Mouse (Mus musculus) spleen, adult 18-20 months (tissue): ENCODE results near the gene Lekr1.
"Not testable (repeated sequence)": the region's sequence is repeated elsewhere in the genome, so short reads cannot be mapped to it uniquely, and the experiment has no call there.

Experiments
- DNase-seq, 2 experiments: peaks; one replicate each; pipeline ENCODE4 v3.0.0; 2022; ENCODE audit warnings: mixed read lengths in 2 of 2

Gene Lekr1

DNA sequence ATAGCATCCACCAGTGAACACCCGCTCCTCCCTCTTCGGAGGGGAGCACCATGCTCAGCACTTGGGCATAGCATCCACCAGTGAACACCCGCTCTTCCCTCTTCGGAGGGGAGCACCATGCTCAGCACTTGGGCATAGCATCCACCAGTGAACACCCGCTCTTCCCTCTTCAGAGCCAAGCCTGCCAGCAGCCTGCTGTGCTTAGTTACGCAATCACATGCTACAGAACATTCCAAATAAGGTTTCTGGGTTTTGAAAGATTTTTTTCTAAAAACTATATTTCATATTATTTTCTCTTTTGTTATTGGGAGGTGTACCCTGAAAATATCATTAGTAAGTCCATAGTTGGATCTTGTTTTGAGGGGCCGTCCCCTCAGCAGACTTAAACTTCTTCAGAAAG, 103.6 kb downstream of the Lekr1 start:
- not testable (repeated sequence) for DNase-seq

DNA sequence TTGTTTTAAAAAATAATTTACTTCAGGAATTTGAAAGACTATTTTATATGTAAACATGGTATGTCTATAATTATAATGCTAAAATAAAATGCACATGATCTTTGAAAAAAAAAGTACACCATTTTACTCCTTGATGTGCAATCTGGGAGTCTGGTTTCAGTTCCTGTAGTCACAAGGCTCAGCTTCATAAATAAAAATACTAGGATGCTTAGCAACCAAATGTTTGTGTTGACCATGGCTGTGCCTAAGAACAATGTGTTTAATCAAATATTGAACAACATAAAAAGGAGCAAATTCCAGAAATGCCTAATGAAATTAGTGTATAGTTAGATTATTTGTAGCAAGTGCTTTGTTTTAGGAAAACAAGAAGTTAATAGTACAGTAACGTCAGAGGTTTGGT, 107.9 kb downstream of the Lekr1 start:
- no peak for DNase-seq

DNA sequence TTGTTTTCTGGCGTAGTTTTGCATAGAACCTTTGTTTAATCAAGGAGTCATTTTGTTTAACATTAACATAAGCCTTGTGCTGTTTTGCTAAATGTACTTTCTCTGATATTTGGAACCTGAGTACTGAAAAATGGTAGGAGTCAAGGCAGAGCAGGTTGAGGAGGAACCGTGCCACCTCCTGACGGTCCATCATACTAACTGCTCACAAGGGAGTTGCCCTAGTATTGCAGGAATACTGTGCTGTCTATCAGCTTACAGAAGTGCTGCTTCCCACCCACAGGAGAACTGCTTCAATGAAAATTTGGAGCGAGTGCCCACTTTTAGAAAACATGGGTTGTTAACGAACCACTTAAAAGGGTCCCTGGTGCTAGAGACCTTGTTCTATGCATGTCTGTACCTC, 109.1 kb downstream of the Lekr1 start:
- DNase-seq = no peak

DNA sequence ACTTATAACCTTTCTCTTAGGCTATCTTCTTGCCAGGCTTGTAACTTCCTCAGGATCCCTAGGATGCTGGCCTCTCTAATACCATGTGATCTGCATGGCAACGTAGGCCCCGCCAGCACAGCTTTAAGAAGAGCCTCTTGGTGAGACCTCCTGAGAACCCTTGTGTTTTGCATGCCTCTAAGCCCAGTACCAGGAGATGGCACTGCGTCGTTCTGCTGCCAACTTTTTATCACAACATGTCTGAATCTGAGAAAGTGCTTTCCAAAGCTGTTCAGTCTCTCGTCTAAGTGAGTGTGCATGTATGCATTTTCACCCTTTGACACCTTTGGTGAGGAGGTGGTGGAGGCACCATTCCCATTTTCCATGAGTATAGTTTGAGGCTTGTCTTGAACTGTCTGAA, 116.2 kb downstream of the Lekr1 start:
- no peak for DNase-seq

DNA sequence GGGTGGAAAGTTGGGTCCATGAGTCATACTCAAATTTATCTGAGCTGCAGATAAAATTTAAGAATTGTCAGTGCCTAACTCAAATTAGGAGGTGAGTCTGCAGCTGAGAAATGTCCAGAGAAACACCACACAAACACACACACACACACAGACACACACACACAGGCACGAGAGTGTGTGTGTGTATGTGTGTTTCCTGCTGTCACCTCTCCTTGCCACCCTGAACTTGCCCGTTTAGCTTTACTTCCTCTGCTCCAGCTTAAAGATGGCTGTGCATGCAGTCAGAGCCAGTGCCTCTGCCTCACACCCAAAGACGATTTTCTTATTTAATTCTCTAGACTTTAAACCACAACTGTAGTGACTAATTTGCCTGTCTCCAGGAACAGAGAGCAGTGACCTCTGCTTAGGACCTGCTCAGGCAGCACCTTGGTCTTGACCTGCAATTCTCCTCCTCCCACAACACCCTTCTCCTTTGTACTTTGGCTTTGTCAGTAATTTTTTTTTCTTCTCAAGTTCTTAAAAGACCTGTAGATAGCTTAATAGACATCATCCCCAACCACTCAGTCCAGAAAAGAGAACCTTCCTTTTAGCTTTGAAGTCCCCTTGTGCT, 124.2 kb downstream of the Lekr1 start:
- DNase-seq = no peak

DNA sequence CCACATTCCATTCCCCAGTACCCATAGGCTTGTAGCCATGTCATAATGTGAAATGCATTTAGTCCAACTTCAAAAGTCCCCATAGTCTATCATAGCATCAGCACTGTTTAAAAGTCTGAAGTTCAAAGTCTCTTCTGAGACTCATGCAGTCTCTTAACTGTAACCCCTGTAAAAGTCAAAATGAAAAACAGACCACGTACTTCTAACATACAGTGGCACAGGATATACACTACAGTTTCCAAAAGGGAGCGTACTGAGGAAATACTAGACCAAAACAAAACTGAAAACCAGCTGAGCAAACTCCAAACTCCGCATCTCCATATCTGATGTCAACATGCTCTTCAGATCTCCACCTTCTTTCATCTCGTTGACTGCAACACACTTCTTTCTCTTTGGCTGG, 127.5 kb downstream of the Lekr1 start:
- no peak for DNase-seq

DNA sequence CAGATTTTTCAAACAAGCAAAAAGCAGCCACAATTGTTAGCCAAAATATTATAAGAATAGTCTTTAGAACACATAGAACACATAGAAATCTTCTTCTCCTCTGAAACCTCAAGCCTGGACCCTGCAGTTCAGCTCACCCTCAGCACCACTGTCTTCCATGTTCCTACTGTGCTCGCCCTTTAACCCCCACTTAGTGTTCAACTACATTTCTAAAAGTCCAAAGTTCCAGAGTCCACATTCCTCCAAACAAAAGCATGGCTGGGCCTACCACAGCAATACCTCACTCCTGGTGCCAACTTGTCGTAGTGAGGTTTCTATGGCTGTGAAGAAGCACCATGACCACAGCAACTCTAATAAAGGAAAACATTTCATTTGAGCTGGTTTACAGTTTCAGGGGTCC, 128.7 kb downstream of the Lekr1 start:
- no peak for DNase-seq

DNA sequence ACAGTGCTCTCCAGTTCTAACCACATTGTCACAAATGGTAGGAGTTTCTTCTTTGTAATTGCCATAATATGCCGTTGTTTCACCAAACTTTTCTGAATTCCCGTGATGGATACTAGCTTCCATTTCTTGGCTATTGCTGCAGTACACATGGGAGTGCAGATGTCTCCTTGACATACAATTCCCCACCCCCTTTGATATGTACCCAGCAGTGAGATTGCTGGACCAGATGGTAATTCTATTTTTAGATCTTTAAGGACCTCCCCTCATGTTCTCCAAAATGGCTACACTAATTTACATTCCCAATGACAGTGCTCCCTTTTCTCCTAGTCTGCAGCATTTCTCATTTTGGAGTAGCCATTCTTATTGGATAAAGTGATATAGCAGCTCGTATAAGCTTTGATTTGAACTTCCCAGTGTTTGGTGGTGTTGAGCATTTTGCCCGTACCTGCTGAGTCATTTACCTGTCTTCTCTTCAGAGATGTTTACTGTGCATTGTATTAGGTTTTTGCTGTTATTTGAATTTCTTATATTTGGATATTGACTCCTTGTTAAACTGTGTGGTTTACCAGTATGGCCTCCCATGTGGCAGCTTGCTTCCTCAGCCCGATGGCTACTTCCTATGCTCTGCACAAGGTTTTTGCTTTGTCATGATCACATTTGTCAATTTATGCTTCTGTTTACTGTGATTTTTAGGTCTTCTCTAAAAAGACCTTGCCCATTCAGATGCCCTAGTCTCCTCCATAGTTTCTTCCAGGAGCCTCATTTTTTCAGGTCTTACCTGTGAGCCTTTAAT, 131.5 kb downstream of the Lekr1 start:
- no peak for DNase-seq

DNA sequence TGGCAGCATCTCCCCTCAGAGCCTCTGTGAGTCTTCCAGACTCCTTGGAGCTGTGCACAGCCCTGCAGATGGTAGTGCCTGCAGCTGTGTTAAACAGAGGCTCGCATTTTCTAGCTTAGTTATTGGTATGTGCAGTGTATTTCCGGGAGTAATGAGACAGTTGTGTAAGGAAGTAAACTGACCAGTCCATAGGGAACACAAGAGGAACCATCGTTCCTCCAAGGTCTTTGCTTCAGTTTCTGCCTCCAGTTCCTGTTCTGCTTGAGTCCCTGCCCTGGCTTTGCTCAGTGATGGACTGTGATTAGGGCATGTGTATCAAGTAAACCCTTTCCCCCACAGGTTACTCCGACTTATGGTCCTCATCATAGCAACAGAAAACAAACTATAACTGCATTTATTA, 134.9 kb downstream of the Lekr1 start:
- DNase-seq = no peak

DNA sequence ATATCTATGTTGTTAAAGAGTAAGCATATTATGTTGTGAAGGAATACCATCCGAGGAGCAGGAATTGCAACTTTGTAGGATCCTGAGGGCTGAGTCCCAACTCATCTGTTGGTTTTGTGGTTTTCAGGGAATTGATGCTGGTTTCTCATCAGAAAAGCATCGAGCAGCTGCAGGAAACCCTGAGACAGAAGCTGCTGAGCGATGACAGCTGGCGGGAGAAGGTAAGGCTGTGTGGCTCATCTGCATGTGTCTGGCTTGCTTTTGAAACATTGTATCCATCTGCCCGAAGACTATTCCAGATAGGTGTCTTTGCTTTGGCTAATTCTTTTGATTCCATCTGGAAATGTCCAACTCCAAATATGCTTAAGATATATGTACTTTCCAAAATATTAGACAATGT, 136.2 kb downstream of the Lekr1 start:
- no peak for DNase-seq

DNA sequence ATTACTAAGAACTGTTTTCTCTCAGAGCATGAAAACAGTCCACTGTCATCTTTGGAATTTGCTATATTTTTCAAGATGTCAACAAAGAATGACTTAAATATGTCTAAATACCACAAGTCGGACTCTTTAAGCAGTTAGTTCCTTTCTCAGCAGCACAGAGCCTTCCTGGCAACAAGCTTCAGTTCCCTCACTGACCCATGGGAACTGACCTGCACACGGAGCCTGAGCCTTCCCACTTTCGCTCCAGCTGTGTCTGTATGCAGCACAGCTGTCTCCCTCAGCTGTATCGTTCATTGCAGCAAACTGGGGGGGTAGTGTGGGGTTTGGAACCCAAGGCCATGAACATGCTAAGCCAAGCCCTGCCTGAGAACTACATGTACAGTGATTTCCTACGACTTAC, 136.8 kb downstream of the Lekr1 start:
- DNase-seq = no peak

DNA sequence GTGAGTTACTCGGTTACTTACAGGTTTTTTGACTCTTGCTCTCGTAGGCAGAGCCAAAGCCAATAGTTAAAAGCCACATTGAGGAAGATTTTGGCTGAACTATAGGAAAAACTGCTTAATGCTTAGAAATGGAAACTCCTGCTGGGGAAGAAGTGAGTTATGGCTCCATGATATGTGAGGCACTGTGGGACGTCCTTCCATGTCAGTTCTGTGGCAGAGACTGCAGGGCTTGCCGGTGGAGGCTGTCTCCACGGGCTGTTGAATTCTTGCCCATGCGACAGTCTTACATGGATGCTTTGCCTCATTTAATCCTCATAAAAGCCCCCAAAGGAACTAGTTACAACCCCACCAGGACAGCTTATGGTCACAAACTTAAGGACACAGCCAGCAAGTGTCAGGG, 148.9 kb downstream of the Lekr1 start:
- DNase-seq = no peak

DNA sequence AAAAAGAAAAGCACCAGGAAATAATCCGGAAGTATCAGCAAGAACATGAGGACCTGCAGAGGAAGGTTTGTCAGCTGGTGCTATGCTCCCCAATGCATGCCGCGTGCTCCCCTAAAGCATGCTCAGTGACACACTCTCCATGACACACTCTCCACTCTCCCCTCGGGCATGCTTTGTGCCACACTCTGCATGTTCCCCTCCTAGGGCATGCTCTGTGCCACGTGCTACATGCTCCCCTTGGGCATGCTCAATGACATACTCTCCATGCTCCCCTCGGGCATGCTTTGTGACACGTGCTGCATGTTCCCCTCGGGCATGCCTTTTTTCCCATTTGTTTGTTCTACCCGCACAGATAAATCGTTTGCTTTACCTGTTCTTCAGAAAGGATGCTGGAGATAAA, 150.0 kb downstream of the Lekr1 start:
- DNase-seq = no peak

DNA sequence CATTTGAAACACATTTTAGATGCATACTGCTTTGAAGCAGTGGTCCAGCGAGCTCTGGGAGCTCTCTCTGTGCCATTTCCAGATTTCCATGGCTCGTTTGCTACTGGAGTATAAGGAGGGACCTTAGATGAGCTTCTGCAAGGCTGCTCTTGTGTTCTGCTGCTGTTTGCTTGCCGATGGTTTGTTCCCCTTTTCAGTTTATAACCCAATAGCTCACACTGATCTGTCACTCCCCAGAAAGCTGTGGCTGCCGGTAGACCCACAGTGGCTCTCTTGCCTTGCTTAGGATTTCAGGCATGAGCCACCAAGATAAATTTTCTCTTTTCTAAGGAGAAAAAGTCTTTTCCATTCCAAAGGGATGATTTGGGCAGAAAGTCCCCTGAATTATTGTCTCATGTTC, 152.6 kb downstream of the Lekr1 start:
- DNase-seq = no peak

DNA sequence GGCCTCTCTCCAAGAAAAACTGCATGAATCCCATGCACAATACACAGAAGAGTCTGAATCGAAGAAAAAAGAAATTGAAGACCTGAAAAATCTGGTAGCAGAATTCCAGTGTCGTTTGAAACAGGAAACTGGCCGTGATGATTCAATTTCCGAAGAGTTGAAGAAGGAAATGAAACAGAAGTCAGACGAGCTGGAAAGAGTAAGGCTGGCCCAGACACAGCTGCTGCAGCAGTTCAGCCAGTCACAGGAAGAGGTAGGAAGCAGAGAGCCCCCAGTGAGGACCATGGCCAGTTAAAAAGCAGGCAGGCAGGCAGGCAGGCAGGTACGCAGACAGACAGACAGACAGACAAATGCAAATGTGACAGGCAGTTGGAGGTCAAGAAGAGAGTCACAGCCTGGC, 153.8 kb downstream of the Lekr1 start:
- DNase-seq = no peak

DNA sequence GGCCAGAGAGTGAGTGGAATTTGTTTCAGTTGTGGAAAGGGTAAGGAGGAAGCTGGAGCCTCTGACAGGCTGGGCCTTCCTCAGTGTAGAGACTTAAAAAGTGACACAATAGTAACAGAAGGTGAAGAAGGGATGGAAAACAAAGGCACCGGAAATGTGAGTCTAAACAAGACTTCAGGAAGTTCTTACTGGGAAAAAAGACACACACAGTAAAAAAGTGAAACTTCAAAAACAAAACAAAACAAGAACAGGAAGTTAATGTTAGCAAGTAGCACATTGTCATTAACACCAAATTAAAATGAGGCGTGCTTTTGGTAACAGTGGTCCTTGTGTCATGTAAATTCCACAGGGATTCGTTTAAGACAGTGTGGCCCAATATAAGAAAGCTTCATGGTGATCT, 158.9 kb downstream of the Lekr1 start:
- no peak for DNase-seq

DNA sequence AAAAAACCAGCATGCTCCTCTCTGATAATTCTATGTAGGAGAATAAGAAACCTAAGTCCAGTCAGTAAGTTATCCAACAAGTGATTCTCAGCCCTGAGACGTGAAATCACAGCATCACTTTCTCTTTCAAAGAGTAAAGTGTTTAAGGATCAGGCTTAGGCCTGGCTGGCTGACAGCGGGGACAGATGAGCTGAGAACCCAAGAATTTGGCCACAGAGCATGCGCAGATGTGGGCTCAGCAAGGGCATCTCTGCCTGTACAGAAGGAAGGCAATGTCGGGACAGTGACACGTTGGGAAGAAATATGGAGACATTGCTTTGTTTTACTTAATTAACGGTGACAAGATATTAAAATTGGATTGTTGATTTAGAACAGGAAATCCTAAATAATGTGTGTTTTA, 160.7 kb downstream of the Lekr1 start:
- DNase-seq = no peak

DNA sequence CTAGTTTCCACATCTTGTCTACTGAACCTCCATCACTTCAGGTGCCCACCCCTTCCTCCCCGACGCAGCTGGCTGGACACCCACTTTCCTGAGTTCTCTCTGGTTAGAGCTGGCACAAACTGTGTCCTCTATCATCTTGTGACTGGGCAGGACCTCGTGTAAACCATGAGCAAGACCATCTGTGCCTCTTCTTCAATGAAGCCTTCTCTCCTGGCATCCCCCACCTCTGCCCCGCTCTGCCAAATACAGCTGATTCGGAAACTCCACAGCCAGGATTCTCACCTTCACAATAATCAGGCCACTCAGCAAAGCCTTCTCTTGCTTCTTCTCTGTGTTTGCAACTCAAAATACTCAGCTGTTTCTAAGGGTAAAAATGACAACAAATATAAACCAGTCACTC, 161.4 kb downstream of the Lekr1 start:
- DNase-seq = no peak

DNA sequence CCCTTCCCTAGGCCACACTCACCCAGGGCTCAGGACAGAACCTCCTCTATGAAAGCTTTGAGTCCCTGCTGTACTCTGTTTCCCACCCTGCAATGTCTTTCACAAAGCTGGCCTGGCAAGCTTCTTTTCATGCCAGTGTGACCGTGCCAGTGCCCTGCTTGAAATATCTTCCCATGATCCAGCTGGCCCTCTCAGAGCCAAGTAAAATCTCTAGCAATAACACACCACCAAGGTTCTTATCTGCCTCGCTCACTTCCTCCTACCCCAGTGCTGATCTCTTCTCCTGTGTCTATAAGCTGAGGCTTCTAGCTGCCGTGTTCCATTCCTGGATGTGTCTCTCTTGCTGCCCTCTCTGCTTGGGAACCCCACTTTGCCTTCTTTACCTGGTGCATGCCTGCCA, 162.0 kb downstream of the Lekr1 start:
- DNase-seq = no peak

DNA sequence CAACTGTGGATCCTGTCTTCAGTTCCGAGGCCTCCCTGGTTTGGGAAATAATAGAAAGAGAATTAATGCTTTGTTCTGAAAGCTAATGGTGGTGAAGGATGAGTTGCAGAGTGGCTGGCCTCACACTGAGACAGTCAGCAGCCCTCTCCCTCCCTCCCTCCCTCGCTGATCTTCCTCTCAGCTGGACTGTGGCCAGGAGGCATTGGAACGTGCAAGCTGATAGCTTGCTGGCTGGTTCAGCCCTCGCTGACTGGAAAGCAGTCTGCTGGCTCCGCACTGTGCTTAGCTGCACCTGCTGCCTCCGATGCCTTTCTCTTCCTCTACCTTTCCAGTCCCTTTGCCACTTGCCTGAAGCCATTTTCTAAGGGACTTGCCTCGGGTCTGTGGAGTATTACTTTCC, 163.2 kb downstream of the Lekr1 start:
- DNase-seq = no peak

DNA sequence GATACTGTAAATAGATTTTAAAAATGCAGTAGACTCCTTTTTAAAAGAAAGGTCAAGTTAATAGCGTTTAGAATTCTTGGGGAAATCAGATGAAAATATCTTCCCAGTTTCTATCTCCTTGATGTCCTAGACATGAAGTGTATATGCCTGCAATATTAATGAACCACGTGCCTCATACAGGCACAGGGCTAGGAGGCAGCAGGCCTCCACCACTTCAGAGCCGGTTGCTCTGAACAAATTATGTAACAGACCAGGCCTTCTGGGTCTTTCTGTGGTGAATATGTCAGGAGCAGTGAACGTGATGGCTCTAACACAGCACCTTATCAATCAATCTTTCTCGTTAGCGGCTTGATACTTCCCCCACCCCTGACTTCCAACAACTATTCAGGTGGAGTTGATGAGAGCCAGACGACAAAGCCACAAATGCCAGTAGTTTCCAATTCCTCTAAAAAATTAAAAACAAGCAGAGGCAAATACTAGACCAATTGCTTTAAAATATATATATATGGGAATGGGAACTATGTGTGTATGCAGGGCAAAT, 164.0 kb downstream of the Lekr1 start:
- DNase-seq = no peak

DNA sequence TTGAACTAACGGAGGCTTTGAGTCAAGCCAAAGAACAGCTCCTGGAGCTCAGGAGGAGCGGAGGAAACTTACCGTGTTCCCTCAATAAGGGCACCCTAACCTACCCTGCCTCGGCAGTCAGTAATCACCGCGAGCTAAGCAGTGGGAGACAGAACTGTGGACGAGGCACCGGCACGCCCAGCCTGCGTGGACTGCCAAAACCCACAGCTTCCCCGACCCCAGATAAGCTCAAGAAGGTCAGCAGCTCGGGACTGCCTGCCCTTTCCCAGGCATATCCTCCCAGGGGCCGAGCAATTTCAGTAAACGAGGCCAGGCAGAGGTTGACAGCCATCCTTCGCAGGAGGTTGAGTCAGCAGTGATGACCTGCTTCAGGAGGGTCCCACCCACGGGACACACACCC, 164.8 kb downstream of the Lekr1 start:
- no peak for DNase-seq

DNA sequence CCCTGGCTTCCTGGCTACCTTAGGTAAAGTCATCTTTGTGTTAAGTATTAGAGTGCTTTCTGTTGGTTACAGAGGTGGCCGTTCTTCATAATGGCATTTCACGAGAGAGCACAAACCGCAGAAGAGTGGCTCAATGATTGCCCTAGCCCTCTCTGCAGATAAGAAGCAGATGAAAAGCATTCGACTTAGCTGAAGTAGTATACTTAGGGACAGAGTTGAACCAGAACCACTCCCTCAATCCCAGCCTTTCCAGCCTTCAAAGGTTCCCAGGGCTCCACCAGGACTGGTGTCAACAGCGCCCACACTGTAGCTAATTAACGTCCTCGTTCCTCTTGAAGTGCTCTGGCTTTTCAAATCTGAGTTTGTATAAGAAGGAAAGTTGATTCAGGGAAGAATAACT, 166.4 kb downstream of the Lekr1 start:
- DNase-seq = no peak

DNA sequence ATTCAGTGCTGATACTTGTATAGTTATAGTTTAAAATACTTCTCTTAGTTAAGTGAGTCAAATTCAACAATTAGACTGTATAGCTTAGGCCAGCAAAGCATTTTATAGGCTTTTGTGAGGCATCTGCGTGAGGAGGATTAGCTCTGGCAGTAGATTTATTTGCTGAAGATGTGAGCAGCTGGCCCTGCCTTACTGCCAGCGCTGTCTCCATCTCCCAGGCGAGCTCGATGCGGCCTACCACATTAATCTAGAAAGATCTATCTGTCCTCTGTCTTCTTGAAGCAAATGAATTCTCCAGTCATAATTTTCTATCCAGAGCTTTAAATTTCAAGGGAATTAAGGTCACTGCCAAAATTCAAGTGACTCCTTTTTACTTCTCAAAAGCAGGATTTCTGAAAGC, 170.4 kb downstream of the Lekr1 start:
- no peak for DNase-seq

DNA sequence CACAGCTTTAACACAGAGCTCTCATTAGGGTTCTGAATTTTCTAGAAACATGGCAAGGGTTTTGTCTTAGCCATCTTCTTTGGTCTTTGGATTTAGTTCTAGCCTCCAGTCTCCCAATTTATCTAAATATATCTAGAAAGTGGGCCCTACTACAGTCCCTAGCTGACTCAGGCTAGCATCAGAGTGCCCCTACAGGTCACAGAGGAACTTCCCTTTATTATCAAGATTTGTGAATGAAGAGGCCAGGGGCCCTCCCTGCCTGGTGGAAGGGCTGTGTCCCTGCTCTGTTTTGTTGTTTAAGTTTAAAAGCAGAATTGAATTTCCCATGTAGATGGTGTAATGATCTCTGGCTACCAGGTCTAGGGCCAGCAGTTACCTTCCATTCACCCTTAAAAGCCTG, 173.6 kb downstream of the Lekr1 start:
- no peak for DNase-seq
